ENCODE assay signal across 21 mouse cellular contexts in the genomic region with DNA sequence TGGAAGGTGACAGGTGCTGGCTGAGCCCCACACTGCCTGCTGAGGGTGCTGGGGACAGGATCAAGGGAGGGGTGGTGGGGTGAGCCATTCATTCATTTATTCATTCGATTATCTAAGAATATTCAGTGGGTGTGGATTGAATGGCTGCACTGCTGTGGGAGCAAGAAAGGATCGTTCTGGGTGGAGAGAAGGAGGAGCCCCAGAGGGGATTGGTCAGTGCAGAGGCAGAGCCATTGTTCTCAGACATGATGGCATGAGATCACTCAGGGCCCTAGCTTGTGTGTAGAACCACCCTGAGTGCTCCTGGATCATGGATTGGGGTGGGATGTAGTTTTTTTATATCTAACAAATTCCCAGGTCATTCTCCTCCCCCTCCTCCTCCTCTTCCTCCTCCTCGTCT. TPM values are rescaled to one million over a fixed set of nuclear protein-coding genes. Genes with fewer than 3 reads are reported as not detected.
A peak's percentile ranks its signal among the peaks of the same experiment; 100 is the strongest.
DNase-seq lines count a peak whose midpoint lies in the region; ATAC-seq and TF ChIP-seq lines count a peak whose summit lies in the region.
"Had no signal": no experiment of that assay in that cellular context is flagged by ENCODE, and none has a peak within 500 bp of the region (broad histone marks: within the 10 kb centered on the region; RNA-seq: fewer than 3 reads in every experiment).

No protein-coding gene starts in this region.

- H3K9ac ChIP-seq in midbrain, embryonic 11.5 days (ENCODE audit: low read length) = no peak overlapping the region
- H3K9ac ChIP-seq in midbrain, embryonic 15.5 days = no peak overlapping the region
- H3K9ac ChIP-seq: embryonic facial prominence, embryonic 13.5 days; forebrain, embryonic 12.5 days; heart, embryonic 15.5 days had no signal

- DNase-seq in layer of hippocampus, adult 2 months (ENCODE audit: low spot score in 2 of 2) = no peak
- no peak for DNase-seq in layer of hippocampus, adult 9-10 months (ENCODE audit: low spot score)
- no peak for DNase-seq in midbrain, embryonic 11.5 days (ENCODE audit: low spot score, missing footprints)
- no peak for DNase-seq in spleen, adult 2 months (ENCODE audit: low read depth in 1 of 2, low spot score in 2 of 2)
- DNase-seq in spleen, postnatal 36 days (ENCODE audit: low spot score in 2 of 2) = no peak
- no peak for DNase-seq in thymus, postnatal 4 days
- DNase-seq: adrenal gland, postnatal 10 days; cerebellum, adult 11-12 months; cerebellum, adult 9-11 months; cerebellum, postnatal 36 days; gastrocnemius, postnatal 10 days; heart, adult 2 months; heart, postnatal 14 days had no signal

- no peak overlapping the region for H3K4me3 ChIP-seq in layer of hippocampus, adult 2 months
- H3K4me3 ChIP-seq in midbrain, embryonic 11.5 days (ENCODE audit: low read depth, low read length) = no peak overlapping the region
- no peak overlapping the region for H3K4me3 ChIP-seq in midbrain, embryonic 15.5 days
- no peak overlapping the region for H3K4me3 ChIP-seq in spleen, adult 2 months (ENCODE audit: extremely low read depth, insufficient read depth, insufficient read length)
- no peak overlapping the region for H3K4me3 ChIP-seq in olfactory bulb, adult 2 months (ENCODE audit: insufficient read depth, low read depth, low read length)
- H3K4me3 ChIP-seq: embryonic facial prominence, embryonic 13.5 days; forebrain, embryonic 12.5 days; heart, adult 2 months; heart, embryonic 15.5 days had no signal

- no peaks in the 10 kb centered on the region for H3K36me3 ChIP-seq in midbrain, embryonic 11.5 days (ENCODE audit: control insufficient read depth, insufficient read depth, low read length)
- no peaks in the 10 kb centered on the region for H3K36me3 ChIP-seq in midbrain, embryonic 15.5 days (replicated peaks)
- H3K36me3 ChIP-seq in spleen, adult 2 months (ENCODE audit: control insufficient read depth, insufficient read depth, low read length) = peaks cover 4% of the 10 kb centered on the region; the same call in 1 of the 2 replicates
- H3K36me3 ChIP-seq: embryonic facial prominence, embryonic 13.5 days; forebrain, embryonic 12.5 days; G1E; heart, embryonic 15.5 days had no signal

- H3K4me2 ChIP-seq in midbrain, embryonic 11.5 days = no peak overlapping the region
- no peak overlapping the region for H3K4me2 ChIP-seq in midbrain, embryonic 15.5 days
- H3K4me2 ChIP-seq: embryonic facial prominence, embryonic 13.5 days; forebrain, embryonic 12.5 days; heart, embryonic 11.5 days; heart, embryonic 15.5 days had no signal

- H3K9me3 ChIP-seq in midbrain, embryonic 11.5 days (ENCODE audit: control insufficient read depth, low read length) = no peaks in the 10 kb centered on the region
- H3K9me3 ChIP-seq in midbrain, embryonic 15.5 days = 0 out of 2 replicates have a peak, but pooled peaks cover 4% of the 10 kb centered on the region
- H3K9me3 ChIP-seq: forebrain, embryonic 12.5 days; G1E; heart, embryonic 15.5 days had no signal

- H3K27ac ChIP-seq in layer of hippocampus, adult 2 months = peak overlapping the region; percentile 64; the same call in 1 of the 2 replicates
- no peak overlapping the region for H3K27ac ChIP-seq in midbrain, embryonic 11.5 days (ENCODE audit: low read depth, low read length)
- no peak overlapping the region for H3K27ac ChIP-seq in midbrain, embryonic 15.5 days
- peak overlapping the region; percentile 63; the same call in 1 of the 2 replicates for H3K27ac ChIP-seq in spleen, adult 2 months (ENCODE audit: insufficient read depth, low read length)
- peak overlapping the region; percentile 6; the same call in 1 of the 2 replicates for H3K27ac ChIP-seq in olfactory bulb, adult 2 months (ENCODE audit: insufficient read depth, low read depth, low read length)
- H3K27ac ChIP-seq: embryonic facial prominence, embryonic 13.5 days; forebrain, embryonic 12.5 days; heart, adult 2 months had no signal

- no peak for TF ChIP-seq CTCF in layer of hippocampus, adult 2 months (conservative IDR thresholded peaks at IDR 0.05)
- no peak for TF ChIP-seq CTCF in spleen, adult 2 months (IDR thresholded peaks at IDR 0.05; ENCODE audit: extremely low read depth, insufficient read depth, insufficient read length, insufficient replicate concordance)
- TF ChIP-seq CTCF in olfactory bulb, adult 2 months (IDR thresholded peaks at IDR 0.05; ENCODE audit: insufficient read depth, low read depth, low read length) = no peak

- peak; percentile 57; the same call in 1 of the 2 replicates for ATAC-seq in midbrain, embryonic 11.5 days (ENCODE audit: low FRiP score)
- ATAC-seq in midbrain, embryonic 15.5 days (replicated peaks) = no peak
- ATAC-seq: forebrain, embryonic 16.5 days had no signal

- H3K27me3 ChIP-seq in midbrain, embryonic 11.5 days (ENCODE audit: control insufficient read depth, insufficient read depth, low read length) = no peaks in the 10 kb centered on the region
- H3K27me3 ChIP-seq in midbrain, embryonic 15.5 days (replicated peaks) = no peaks in the 10 kb centered on the region
- no peaks in the 10 kb centered on the region for H3K27me3 ChIP-seq in spleen, adult 2 months (ENCODE audit: control insufficient read depth, insufficient read depth, low read length)
- H3K27me3 ChIP-seq: embryonic facial prominence, embryonic 13.5 days; forebrain, embryonic 12.5 days; heart, embryonic 15.5 days had no signal

- 48% methylated on average over 3 of the region's 3 CpGs for WGBS in midbrain, embryonic 11.5 days
- WGBS in midbrain, embryonic 15.5 days = 26% methylated on average over 3 of the region's 3 CpGs
- 62% methylated on average over 3 of the region's 3 CpGs for WGBS in spleen, adult 2 months
- 22% methylated on average over 3 of the region's 3 CpGs for WGBS in olfactory bulb, adult 2 months

- H3K4me1 ChIP-seq in midbrain, embryonic 11.5 days (ENCODE audit: control insufficient read depth, insufficient read depth, low read length) = peaks cover 7% of the 10 kb centered on the region
- peaks cover 12% of the 10 kb centered on the region for H3K4me1 ChIP-seq in midbrain, embryonic 15.5 days
- peaks cover 53% of the 10 kb centered on the region; the same call in 1 of the 2 replicates for H3K4me1 ChIP-seq in spleen, adult 2 months (ENCODE audit: control insufficient read depth, insufficient read depth, insufficient read length)
- peaks cover 63% of the 10 kb centered on the region for H3K4me1 ChIP-seq in olfactory bulb, adult 2 months (ENCODE audit: control insufficient read depth, insufficient read depth, low read length)

- no peak for TF ChIP-seq POLR2A in spleen, adult 2 months (IDR thresholded peaks at IDR 0.05; ENCODE audit: low read depth, low read length)
- no peak for TF ChIP-seq POLR2A in olfactory bulb, adult 2 months (IDR thresholded peaks at IDR 0.05; ENCODE audit: insufficient read depth, low read depth, low read length)

RNA-seq across cellular contexts. Expression of gene Fam83d, which starts 46.4 kb away (rescaled TPM):
- total RNA-seq in layer of hippocampus, adult 2 months (2021) = 1 to 10 TPM; 4.7 to 6.0 TPM
- 48.5 and 48.8 TPM in 2 replicates for polyA plus RNA-seq in midbrain, embryonic 11.5 days (2014; fragmentation: Nextera tagmentation; extraction: Ambion mirVana)
- polyA plus RNA-seq in midbrain, embryonic 15.5 days (2015; fragmentation: Nextera tagmentation; extraction: Ambion mirVana) = 6.0 and 7.3 TPM in 2 replicates
- 2.9 and 5.5 TPM in 2 replicates for polyA plus RNA-seq in spleen, adult 2 months (2012; rRNA removed)
- polyA plus RNA-seq in olfactory bulb, adult 2 months (2012; ENCODE audit: insufficient read depth, insufficient read length, low replicate concordance, missing spikeins) = not detected in 2 replicates

RNA-seq across cellular contexts. Expression of gene Ppp1r16b, which starts 56.3 kb away (rescaled TPM):
- total RNA-seq in layer of hippocampus, adult 2 months (2021) = 100 to 1,000 TPM; 147 to 150 TPM
- 3.2 and 3.3 TPM in 2 replicates for polyA plus RNA-seq in midbrain, embryonic 11.5 days (2014; fragmentation: Nextera tagmentation; extraction: Ambion mirVana)
- 21.0 and 23.4 TPM in 2 replicates for polyA plus RNA-seq in midbrain, embryonic 15.5 days (2015; fragmentation: Nextera tagmentation; extraction: Ambion mirVana)
- polyA plus RNA-seq in spleen, adult 2 months (2012; rRNA removed) = 17.6 and 18.6 TPM in 2 replicates
- polyA plus RNA-seq in olfactory bulb, adult 2 months (2012; ENCODE audit: insufficient read depth, insufficient read length, low replicate concordance, missing spikeins) = 72.6 TPM in 1 of 2 replicates, not detected in the other
- polyA plus RNA-seq: G1E had no signal

Comparison
In these comparisons a context has a peak if more than half of its experiments do, and no peak if none do; other contexts are left out.
1. H3K27ac ChIP-seq: peak in layer of hippocampus, adult 2 months (single experiment), spleen, adult 2 months (single experiment) and olfactory bulb, adult 2 months (single experiment); none in midbrain, embryonic 11.5 days (single experiment) and midbrain, embryonic 15.5 days (single experiment).